Mouse (Mus musculus) 3T3-L1 (cell line): Measurements from ENCODE around the gene Gm9732.
"Not testable (repeated sequence)": the region's sequence is repeated elsewhere in the genome, so short reads cannot be mapped to it uniquely, and the experiment has no call there.

Experiments used
- DNase-seq: peaks from one replicate; pipeline ENCODE4 v3.0.0-alpha.2; 2015; ENCODE audit warnings: low read depth, low spot score

Gm9732 gene

GRCm38 (mm10) chr14:43274986-43275511, at the start of gene Gm9732:
Gm9732 (plus strand) TSS chr14:43275036.
- not testable (repeated sequence) for DNase-seq

GRCm38 (mm10) chr14:43235204-43235603, 39.6 kb upstream of the Gm9732 start, which contains the start of gene Gm8122:
Gm8122 (minus strand) TSS chr14:43235304.
- DNase-seq, result not testable (repeated sequence)

GRCm38 (mm10) chr14:43237769-43238168, 37.1 kb upstream of the Gm9732 start:
- not testable (repeated sequence) for DNase-seq

GRCm38 (mm10) chr14:43249611-43250170, 25.1 kb upstream of the Gm9732 start:
- DNase-seq, result not testable (repeated sequence)

- not testable (repeated sequence) for DNase-seq
These were observed 24.1 kb upstream of the Gm9732 start for GRCm38 (mm10) chr14:43250549-43251253.

GRCm38 (mm10) chr14:43256511-43256910, 18.3 kb upstream of the Gm9732 start:
- not testable (repeated sequence) for DNase-seq

GRCm38 (mm10) chr14:43258349-43258748, 16.5 kb upstream of the Gm9732 start, which contains the start of gene Gm8126:
Gm8126 (plus strand) TSS chr14:43258649.
- DNase-seq, result not testable (repeated sequence)

GRCm38 (mm10) chr14:43263421-43263820, 11.4 kb upstream of the Gm9732 start:
- not testable (repeated sequence) for DNase-seq

- not testable (repeated sequence) for DNase-seq
These were observed 6.2 kb upstream of the Gm9732 start for GRCm38 (mm10) chr14:43268521-43269084.

GRCm38 (mm10) chr14:43269211-43269610, 5.6 kb upstream of the Gm9732 start:
- DNase-seq, result not testable (repeated sequence)

- DNase-seq, result not testable (repeated sequence)
These were observed 1.7 kb upstream of the Gm9732 start for GRCm38 (mm10) chr14:43273161-43273560.

- not testable (repeated sequence) for DNase-seq
These were observed 916 bp downstream of the Gm9732 start for GRCm38 (mm10) chr14:43275752-43276151.

GRCm38 (mm10) chr14:43277468-43277867, 2.6 kb downstream of the Gm9732 start:
- DNase-seq, result not testable (repeated sequence)

GRCm38 (mm10) chr14:43278146-43278545, 3.3 kb downstream of the Gm9732 start:
- peak; percentile 43 for DNase-seq

- DNase-seq, result not testable (repeated sequence)
These were observed 3.8 kb downstream of the Gm9732 start for GRCm38 (mm10) chr14:43278681-43279080.

- not testable (repeated sequence) for DNase-seq
These were observed 18.7 kb downstream of the Gm9732 start, which contains the start of gene Gm8127 for GRCm38 (mm10) chr14:43293503-43293902. Gm8127 (minus strand) TSS chr14:43293832.

GRCm38 (mm10) chr14:43319516-43319915, 44.7 kb downstream of the Gm9732 start:
- not testable (repeated sequence) for DNase-seq

- DNase-seq, result not testable (repeated sequence)
These were observed 53.8 kb downstream of the Gm9732 start for GRCm38 (mm10) chr14:43328603-43329002.

GRCm38 (mm10) chr14:43331362-43331880, 56.6 kb downstream of the Gm9732 start:
- DNase-seq, result not testable (repeated sequence)

- DNase-seq, result not testable (repeated sequence)
These were observed 62.8 kb downstream of the Gm9732 start for GRCm38 (mm10) chr14:43337646-43338045.

- not testable (repeated sequence) for DNase-seq
These were observed 72.9 kb downstream of the Gm9732 start, which contains the start of gene 1700001F09Rik for GRCm38 (mm10) chr14:43347711-43348110. 1700001F09Rik (minus strand) TSS chr14:43347811.

- not testable (repeated sequence) for DNase-seq
These were observed 78.1 kb downstream of the Gm9732 start for GRCm38 (mm10) chr14:43352944-43353343.
